Mouse (Mus musculus) testis, postnatal 10 days (tissue): Measurements from ENCODE around the gene Coro6.

Experiments
- DNase-seq: peaks from one replicate; pipeline ENCODE4 v3.0.0; 2021; ENCODE audit warnings: low spot score

Gene Coro6

DNA sequence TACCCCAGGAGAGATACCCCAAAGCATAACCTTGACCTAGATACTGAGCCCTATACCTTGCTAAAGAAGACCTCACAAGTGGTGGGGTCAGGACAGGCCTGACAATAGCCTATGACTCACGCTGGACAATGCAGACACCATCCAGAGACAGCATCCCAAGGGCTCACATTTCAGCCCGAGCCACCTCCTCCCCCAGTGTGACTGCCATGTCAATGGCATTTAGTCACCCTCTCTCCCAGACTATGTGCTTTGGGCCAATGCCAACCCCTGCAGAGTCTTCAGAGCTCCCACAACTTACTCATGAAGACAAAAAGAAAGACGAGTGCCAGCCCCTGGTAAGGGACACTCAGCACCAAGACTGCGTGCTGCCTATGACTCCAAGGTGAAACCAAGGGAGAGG lies 2.5 kb downstream of the Coro6 start:
- DNase-seq = no peak

GRCm38 (mm10) chr11:77465111-77465510 lies 2.9 kb downstream of the Coro6 start:
- DNase-seq = no peak

DNA sequence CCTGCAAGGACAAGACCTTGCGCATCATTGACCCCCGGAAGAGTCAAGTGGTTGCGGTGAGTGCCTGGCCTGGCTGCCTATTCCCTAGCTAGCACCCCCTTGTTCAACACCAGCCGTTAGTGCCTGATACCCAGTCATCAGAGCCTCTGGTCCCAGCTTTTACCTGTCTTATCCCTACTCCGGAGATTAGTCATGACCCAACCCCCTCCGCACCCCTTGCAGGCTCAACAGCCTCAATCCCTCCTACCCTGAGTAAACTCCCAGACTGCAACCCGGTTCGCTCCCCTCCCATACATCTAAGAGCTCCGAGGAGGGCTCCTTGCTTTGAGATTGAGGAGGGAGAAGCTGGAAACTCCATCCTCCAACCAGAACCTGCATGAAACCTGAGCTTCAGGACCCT lies 4.3 kb downstream of the Coro6 start:
- DNase-seq = no peak

DNA sequence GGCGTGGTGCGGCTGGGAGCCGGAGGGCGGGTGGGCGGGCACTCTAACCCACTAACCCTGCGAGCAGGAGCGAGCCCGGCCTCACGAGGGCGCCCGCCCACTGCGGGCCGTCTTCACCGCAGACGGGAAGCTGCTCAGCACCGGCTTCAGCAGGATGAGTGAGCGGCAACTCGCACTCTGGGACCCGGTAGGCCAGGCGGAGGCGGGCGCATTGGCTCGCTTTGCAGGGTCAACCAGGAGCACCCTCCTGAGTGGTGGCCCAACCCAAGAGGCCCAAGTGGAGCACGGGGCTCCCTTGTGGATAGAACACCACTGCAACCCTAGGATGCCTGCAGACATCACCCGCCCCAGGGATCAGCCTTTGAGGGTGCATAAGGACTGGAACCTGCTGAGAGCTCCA lies 4.9 kb downstream of the Coro6 start:
- DNase-seq = peak; percentile 78

DNA sequence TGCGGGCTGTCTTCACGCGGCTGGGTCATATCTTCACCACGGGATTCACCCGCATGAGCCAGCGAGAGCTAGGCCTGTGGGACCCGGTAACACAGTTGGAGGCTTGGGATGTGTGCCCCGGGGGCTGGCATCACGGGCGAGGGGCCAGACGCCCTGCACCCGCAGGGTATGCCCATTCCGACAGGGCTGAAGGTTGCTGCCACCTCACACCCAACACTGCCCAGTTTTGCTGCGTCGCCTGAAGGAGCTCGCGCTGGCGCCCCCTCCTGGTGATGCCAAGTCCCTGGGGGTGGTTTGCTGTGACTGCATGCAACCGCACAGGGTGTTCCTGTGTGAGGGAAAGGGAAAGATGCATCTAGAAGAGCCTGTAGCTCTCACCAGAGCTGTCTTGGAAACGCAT lies 5.6 kb downstream of the Coro6 start:
- peak; percentile 89 for DNase-seq

- no peak for DNase-seq
Observed at GRCm38 (mm10) chr11:77468397-77468796, 6.2 kb downstream of the Coro6 start.

- DNase-seq = no peak
Observed at GRCm38 (mm10) chr11:77471407-77471806, 9.2 kb downstream of the Coro6 start.

GRCm38 (mm10) chr11:77472775-77473174 lies 10.6 kb downstream of the Coro6 start:
- DNase-seq = no peak

DNA sequence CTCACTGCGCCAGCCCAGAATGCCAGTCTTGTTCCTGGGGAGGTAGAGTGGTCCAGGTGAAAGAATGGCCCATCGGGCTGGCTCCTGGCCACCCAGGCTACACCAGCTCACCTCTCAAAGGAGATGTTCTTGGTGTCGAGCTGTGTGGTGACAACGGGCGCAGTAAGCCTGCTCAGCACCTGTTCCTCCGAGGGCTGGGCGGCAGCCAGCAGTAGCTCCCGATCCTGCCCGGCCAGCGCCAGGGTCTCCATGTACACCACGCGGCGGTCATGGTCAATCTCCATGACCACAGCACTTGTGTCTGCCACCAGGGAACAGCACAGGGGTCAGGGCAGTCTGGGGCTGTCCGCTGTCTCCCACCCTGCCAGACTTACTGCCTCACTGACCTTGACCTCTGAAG lies 14.0 kb downstream of the Coro6 start:
- no peak for DNase-seq

DNA sequence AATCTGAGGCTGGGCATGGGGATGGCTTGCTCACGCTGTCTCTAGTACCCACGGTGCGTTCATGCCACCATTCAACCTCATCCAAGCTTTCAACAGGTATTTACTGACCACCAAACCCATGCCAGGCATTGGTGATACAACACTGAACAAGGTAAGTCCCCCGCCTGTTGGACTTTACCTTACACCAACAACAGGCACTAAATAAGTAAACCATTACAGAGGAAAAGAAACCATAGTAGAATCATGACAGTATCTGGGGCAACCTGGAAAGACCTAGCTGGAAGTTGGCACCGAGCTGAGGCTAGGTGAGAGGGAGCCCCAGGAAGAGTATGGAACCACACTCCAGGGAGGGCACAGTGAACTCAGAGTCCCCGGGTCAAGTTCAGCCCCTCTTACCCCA lies 14.7 kb downstream of the Coro6 start:
- no peak for DNase-seq

- DNase-seq = no peak
Observed at GRCm38 (mm10) chr11:77483043-77483442, 20.8 kb downstream of the Coro6 start.

DNA sequence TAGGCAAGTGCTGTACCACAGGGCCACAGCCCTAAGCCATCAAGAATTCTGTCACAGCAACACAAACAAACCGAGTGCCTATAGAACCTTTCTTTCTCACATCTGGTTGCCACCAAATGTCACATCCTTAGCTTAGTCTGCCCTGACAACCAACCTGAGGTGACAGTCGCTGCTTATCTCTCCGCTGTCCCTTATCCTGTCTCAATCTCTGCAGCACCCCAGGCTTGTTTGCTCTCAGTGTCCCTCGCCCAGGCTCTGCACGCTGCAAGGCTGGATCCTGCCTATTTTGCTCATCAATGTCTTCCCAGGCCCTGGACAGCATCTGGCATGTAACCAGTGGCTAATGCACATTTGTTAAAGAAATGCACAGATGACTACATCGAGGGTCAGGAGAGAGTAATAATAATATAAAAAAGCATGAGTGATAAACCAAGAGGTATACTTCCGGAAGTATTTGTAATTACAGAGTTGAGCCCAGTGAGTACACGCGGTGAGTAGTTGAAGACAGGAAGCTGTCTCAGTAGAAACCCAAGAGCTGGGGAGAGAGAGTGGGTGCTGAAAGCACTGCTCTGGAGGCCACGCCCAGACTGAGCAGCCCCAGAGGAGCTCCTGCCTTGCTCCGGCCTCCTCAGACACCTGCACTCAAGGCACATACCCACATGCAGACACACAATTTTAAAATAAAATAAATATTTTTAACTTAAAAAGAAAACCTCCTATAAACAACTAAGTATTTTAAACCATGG lies 21.5 kb downstream of the Coro6 start:
- no peak for DNase-seq

GRCm38 (mm10) chr11:77485229-77485628 lies 23.0 kb downstream of the Coro6 start:
- no peak for DNase-seq

- DNase-seq = no peak
Observed at GRCm38 (mm10) chr11:77486798-77487197, 24.6 kb downstream of the Coro6 start.

GRCm38 (mm10) chr11:77488771-77489581 lies 26.8 kb downstream of the Coro6 start:
- DNase-seq = no peak

DNA sequence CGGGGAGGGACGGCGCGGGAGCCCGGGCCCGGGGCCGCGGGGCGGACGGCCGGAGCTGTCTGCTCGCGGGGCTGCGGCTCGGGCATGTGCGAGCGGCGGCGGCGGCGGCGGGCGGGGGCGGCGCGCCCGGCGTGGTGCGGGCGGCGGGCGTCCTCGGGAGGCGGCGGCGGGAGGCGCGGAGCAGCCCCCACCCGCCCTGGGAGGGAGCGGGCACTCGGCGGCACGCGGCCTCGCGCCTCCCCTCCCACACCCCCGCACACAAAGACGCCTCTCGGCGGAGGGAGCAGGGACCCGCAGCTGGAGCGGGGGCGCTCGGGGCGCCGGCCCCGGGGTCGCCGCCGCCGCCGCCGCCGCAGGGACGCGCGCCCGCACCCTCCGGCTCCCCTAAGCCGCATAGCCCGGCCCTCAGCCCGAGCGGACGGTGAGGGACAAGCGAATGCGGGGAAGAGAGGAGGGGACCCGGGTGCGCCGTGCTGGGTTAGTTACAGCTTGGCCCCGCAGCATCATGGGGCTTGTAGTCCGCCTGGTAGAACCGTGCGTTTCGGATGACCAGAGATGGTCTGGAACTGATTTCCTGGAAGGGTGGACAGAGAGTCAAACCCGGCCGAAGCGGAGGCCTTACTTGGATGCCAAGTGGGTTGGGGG lies 27.5 kb downstream of the Coro6 start, which contains the start of gene Ankrd13b:
Gene Ankrd13b (minus strand): TSS at position 88 of the 645 bp plus-strand sequence.
- DNase-seq = peak; percentile 82

DNA sequence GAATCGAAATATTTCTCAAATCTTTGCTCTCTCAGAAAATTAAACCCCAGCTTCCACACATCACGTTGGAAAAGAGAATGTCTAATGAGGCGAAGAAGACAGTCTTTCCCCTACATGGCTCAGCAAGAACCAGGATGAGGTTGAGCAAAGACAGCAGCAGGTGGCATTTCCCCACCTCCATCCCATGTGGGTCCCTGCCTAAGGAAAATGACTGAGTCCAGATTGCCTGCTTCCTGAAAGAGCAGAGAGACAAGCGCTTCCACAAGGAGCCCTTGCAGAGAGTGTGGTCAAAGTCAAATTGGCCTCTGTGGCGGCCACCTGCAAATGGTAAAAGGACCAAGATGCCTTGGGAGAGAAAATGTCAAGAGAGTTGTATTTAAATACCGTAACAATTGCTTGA lies 28.2 kb downstream of the Coro6 start:
- no peak for DNase-seq

- peak; percentile 96 for DNase-seq
Observed at GRCm38 (mm10) chr11:77491123-77491501, 28.9 kb downstream of the Coro6 start.

GRCm38 (mm10) chr11:77491502-77492291 lies 29.5 kb downstream of the Coro6 start:
- peak; percentile 71 for DNase-seq

DNA sequence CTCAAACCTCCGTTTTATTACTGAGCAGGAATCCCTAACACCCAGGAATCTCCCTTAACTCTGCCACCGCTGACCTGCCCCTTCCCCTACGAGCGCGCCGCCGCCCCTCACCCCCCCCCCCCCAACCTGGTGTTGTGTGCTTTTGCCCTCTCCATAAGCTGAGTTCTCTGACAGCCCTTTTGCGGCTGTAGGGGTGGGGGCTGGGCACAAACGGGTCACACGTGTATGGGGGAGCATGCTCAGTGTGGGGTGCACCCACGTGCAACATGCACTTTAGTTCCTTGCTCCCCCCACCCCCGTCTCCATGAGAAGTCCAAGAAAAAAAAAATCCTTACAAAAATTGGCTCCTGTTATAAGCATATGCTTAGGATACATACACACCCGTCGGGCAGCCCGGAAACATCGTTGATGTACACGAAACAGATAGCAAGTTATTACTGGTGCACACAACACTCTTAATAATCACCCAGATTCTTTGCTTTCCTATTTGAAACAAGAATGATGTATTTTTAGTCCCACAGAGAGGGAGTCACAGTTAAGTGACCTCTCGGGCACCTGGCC lies 30.2 kb downstream of the Coro6 start:
- DNase-seq = no peak

- DNase-seq = peak; percentile 94
Observed at GRCm38 (mm10) chr11:77492911-77493332, 30.7 kb downstream of the Coro6 start.
